Mouse (Mus musculus) thymus, postnatal 0 days (tissue): ENCODE data around the gene Lmo3. TPM values are rescaled to one million over a fixed set of nuclear protein-coding genes. Genes with fewer than 3 reads are reported as not detected.

ENCODE experiments used
- DNase-seq: peaks from one replicate; pipeline ENCODE4 v3.0.0-alpha.2; 2015; ENCODE audit warnings: low spot score
- polyA plus RNA-seq: library from polyadenylated mRNA; unstranded; fragments of >200 nt; fragmentation: Nextera tagmentation; extraction: Ambion mirVana; gene quantifications from 2 replicates; pipeline ENCODE4 v1.2.1, GENCODE M21; 2015

Lmo3 gene
- polyA plus RNA-seq, 1 experiment from 2014 or later, result 0.92 TPM

- no peak for DNase-seq
Observed at GRCm38 (mm10) chr6:138424514-138425225, 157.1 kb downstream of the Lmo3 start.

- DNase-seq, result no peak
Observed at GRCm38 (mm10) chr6:138422671-138423321, 159.0 kb downstream of the Lmo3 start.

GRCm38 (mm10) chr6:138421931-138422531, 159.7 kb downstream of the Lmo3 start:
- no peak for DNase-seq

GRCm38 (mm10) chr6:138421191-138421613, 160.6 kb downstream of the Lmo3 start:
- no peak for DNase-seq

GRCm38 (mm10) chr6:138420536-138420891, 161.3 kb downstream of the Lmo3 start:
- DNase-seq, result no peak

GRCm38 (mm10) chr6:138419871-138420535, 161.8 kb downstream of the Lmo3 start:
- DNase-seq, result no peak

GRCm38 (mm10) chr6:138412075-138412474, 169.7 kb downstream of the Lmo3 start:
- no peak for DNase-seq

GRCm38 (mm10) chr6:138402031-138402430, 179.7 kb downstream of the Lmo3 start:
- no peak for DNase-seq

- DNase-seq, result no peak
Observed at GRCm38 (mm10) chr6:138398836-138399235, 182.9 kb downstream of the Lmo3 start.

GRCm38 (mm10) chr6:138391085-138391484, 190.7 kb downstream of the Lmo3 start:
- no peak for DNase-seq

- no peak for DNase-seq
Observed at GRCm38 (mm10) chr6:138388168-138388936, 193.4 kb downstream of the Lmo3 start.

- no peak for DNase-seq
Observed at GRCm38 (mm10) chr6:138383208-138383607, 198.6 kb downstream of the Lmo3 start.

- DNase-seq, result no peak
Observed at GRCm38 (mm10) chr6:138371176-138371575, 210.6 kb downstream of the Lmo3 start.

GRCm38 (mm10) chr6:138364111-138364510, 217.7 kb downstream of the Lmo3 start:
- no peak for DNase-seq

GRCm38 (mm10) chr6:138350587-138351345, 231.0 kb downstream of the Lmo3 start:
- no peak for DNase-seq

GRCm38 (mm10) chr6:138346558-138346957, 235.2 kb downstream of the Lmo3 start:
- DNase-seq, result no peak

GRCm38 (mm10) chr6:138335858-138336257, 245.9 kb downstream of the Lmo3 start:
- no peak for DNase-seq

- no peak for DNase-seq
Observed at GRCm38 (mm10) chr6:138333991-138334390, 247.8 kb downstream of the Lmo3 start.

- no peak for DNase-seq
Observed at GRCm38 (mm10) chr6:138325744-138326400, 255.9 kb downstream of the Lmo3 start.

- no peak for DNase-seq
Observed at GRCm38 (mm10) chr6:138325145-138325544, 256.6 kb downstream of the Lmo3 start.
